17 mouse cellular contexts compared by ENCODE assay signal in genomic region chr10:20003006-20003405, GRCm38 (mm10).
DNase-seq lines count a peak whose midpoint lies in the region; ATAC-seq lines count a peak whose summit lies in the region.
"Had no signal": no experiment of that assay in that cellular context is flagged by ENCODE, and none has a peak within 500 bp of the region (broad histone marks: within the 10 kb centered on the region; RNA-seq: fewer than 3 reads in every experiment).

No protein-coding gene starts in this region.

- DNase-seq in CD4-positive, CD25-positive, alpha-beta regulatory T cell, adult 2 months (ENCODE audit: low read depth, low spot score): peak; percentile 22
- DNase-seq in testis, postnatal 14 days (ENCODE audit: low spot score): peak; percentile 1
- DNase-seq in testis, postnatal 10 days (ENCODE audit: low spot score): no peak
- DNase-seq in urinary bladder, adult 2 months (ENCODE audit: low spot score): no peak
- DNase-seq in layer of hippocampus, adult 8-10 months (ENCODE audit: low spot score in 2 of 2): no peak
- DNase-seq in frontal cortex, postnatal 36 days (ENCODE audit: low spot score in 2 of 2): no peak
- DNase-seq: adrenal gland, postnatal 25 days; cerebellum, adult 8-10 months; gastrocnemius, postnatal 36 days; heart, postnatal 10 days; kidney, postnatal 4 days; right cerebral cortex, postnatal 25 days; thymus, postnatal 25 days had no signal

- no peak for ATAC-seq in CD4-positive, CD25-positive, alpha-beta regulatory T cell, adult 4 months
- peak; percentile 83 for ATAC-seq in megakaryocyte, adult 5-6 weeks (ENCODE audit: poor library complexity, severe bottlenecking)
- ATAC-seq: forebrain, embryonic 15.5 days; intestine, embryonic 16.5 days had no signal

Comparison
In these comparisons a context has a peak if more than half of its experiments do, and no peak if none do; other contexts are left out.
1. DNase-seq: peak in CD4-positive, CD25-positive, alpha-beta regulatory T cell, adult 2 months (single experiment) and testis, postnatal 14 days (single experiment); none in testis, postnatal 10 days (single experiment), urinary bladder, adult 2 months (single experiment), layer of hippocampus, adult 8-10 months (0 of 2) and frontal cortex, postnatal 36 days (0 of 2).